Mouse (Mus musculus): ENCODE measurements around the gene Atrip. TPM values are rescaled to one million over a fixed set of nuclear protein-coding genes. Genes with fewer than 3 reads are reported as not detected.

Atrip gene
- polyA plus RNA-seq, 1 experiment = not detected

DNA sequence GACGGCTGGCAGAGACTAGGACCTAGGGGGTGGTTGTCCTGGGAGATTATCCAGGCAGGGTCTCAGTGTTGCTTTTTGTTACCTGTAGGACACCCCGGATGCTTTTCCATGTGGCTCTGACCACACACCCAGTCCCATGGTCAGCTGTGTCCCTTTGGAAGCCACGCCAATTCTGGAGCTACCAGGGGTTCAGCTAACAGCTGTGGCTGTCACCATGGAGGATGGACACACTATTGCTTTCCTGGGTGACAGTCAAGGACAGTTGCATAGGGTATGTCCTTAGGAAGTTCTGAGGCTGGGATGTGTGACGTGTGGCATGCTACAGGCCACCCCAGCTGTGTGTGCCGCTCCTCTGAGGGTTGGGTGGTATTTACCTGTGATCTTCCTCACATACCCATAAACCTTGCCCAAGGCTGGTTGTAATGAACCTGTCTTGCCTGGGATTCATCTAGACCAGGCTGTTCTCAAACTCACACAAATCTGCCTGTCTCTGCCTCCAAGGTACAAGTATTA is 28.1 kb upstream of the Atrip start:
- WGBS = 88% methylated on average over 5 of the region's 5 CpGs
- Histone ChIP-seq H3K27ac (ENCODE audit: insufficient read depth, low read depth, low read length) (no peak overlapping the region), H3K4me1 (ENCODE audit: control insufficient read depth, insufficient read depth, low read length) (peaks cover 22% of the 10 kb centered on the region), H3K4me3 (ENCODE audit: insufficient read depth, low read depth, low read length) (no peak overlapping the region)
- no peak for TF ChIP-seq POLR2A (IDR thresholded peaks at IDR 0.05; ENCODE audit: insufficient read depth, low read depth, low read length)
- TF ChIP-seq CTCF (IDR thresholded peaks at IDR 0.05; ENCODE audit: insufficient read depth, low read depth, low read length) = no peak

DNA sequence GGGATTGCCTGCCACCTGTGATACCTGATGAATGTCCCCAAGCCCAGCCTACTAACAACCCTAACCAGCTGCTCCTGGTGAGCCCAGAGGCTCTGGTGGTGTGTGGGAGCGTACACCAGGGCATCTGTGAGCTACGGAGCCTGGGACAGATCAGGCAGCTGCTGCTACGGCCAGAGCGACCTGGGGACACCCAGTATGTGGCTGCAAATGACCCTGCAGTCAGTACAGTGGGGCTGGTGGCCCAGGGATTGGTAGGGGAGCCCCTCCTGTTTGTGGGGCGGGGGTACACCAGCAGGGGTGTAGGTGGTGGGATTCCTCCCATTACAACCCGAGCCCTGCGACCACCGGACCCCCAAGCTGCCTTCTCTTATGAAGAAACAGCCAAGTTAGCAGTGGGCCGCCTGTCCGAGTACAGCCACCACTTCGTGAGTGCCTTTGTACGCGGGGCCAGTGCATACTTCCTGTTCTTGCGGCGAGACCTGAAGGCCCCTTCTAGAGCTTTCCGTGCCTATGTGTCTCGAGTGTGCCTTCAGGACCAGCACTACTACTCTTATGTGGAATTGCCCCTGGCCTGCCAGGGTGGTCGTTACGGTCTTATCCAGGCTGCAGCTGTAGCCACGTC is 26.5 kb upstream of the Atrip start:
- no peak overlapping the region for H3K27ac ChIP-seq (ENCODE audit: insufficient read depth, low read depth, low read length)
- 83% methylated on average over 20 of the region's 20 CpGs for WGBS

DNA sequence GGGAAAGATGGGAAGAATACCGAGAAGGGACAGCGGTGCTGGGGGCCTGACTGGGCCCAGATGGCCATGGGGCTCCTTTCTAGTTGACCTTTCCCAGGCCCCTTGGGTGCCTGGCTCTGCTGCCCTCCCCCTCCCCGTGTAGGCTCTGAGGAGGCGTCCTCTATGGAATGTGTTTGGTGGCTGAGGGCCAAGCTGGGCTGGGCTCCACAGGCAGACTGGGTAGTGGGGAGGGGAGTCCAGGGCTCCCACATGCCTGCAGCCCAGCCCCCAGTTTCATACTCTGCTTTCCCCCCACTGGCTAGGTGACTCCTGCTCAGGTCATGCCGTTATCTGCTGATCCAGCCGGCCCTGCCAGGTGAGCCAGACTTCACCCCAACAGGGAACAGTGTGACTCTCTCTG is 25.0 kb upstream of the Atrip start:
- H3K4me3 ChIP-seq (ENCODE audit: insufficient read depth, low read depth, low read length) = no peak overlapping the region
- no peak overlapping the region for H3K27ac ChIP-seq (ENCODE audit: insufficient read depth, low read depth, low read length)
- no peak for TF ChIP-seq CTCF (IDR thresholded peaks at IDR 0.05; ENCODE audit: insufficient read depth, low read depth, low read length)
- no peak for TF ChIP-seq POLR2A (IDR thresholded peaks at IDR 0.05; ENCODE audit: insufficient read depth, low read depth, low read length)
- WGBS = 37% methylated on average over 6 of the region's 6 CpGs
- peaks cover 35% of the 10 kb centered on the region for H3K4me1 ChIP-seq (ENCODE audit: control insufficient read depth, insufficient read depth, low read length)

More for the DNA sequence above, 26.5 kb upstream of the Atrip start:
- no peak for TF ChIP-seq POLR2A (IDR thresholded peaks at IDR 0.05; ENCODE audit: insufficient read depth, low read depth, low read length)
- no peak for TF ChIP-seq CTCF (IDR thresholded peaks at IDR 0.05; ENCODE audit: insufficient read depth, low read depth, low read length)
- H3K4me3 ChIP-seq (ENCODE audit: insufficient read depth, low read depth, low read length) = no peak overlapping the region
- peaks cover 32% of the 10 kb centered on the region for H3K4me1 ChIP-seq (ENCODE audit: control insufficient read depth, insufficient read depth, low read length)

DNA sequence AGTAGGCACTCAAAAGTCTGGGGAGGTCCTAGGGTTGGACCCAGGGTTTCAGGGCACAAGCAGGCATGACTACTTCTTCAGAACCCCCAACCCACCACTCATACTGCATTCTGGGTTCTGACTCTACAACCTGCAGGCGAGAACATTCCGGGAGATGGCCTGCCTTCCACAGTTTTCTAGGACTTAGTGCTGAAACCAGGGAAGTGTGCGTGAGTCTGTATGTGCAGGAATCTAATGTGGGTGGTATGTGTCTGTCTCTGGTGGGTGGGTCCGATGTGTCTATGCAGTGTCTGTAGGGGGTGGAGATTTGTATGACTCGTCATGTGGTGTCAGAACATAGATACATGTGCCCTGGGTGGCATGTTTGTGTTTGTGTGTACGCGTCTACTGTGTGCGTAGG is 24.4 kb upstream of the Atrip start:
- peaks cover 35% of the 10 kb centered on the region for H3K4me1 ChIP-seq (ENCODE audit: control insufficient read depth, insufficient read depth, low read length)
- H3K4me3 ChIP-seq (ENCODE audit: insufficient read depth, low read depth, low read length) = 0 out of 2 replicates have a peak overlapping the region, but pooled peaks have one; percentile 17
- H3K27ac ChIP-seq (ENCODE audit: insufficient read depth, low read depth, low read length) = peak overlapping the region; percentile 80
- 70% methylated on average over 8 of the region's 8 CpGs for WGBS
- TF ChIP-seq POLR2A (IDR thresholded peaks at IDR 0.05; ENCODE audit: insufficient read depth, low read depth, low read length) (no peak), CTCF (IDR thresholded peaks at IDR 0.05; ENCODE audit: insufficient read depth, low read depth, low read length) (no peak)

- Histone ChIP-seq H3K27ac (ENCODE audit: insufficient read depth, low read depth, low read length) (peak overlapping the region; percentile 80), H3K4me3 (ENCODE audit: insufficient read depth, low read depth, low read length) (no peak overlapping the region)
- 23% methylated on average over 5 of the region's 5 CpGs for WGBS
Measured at GRCm38 (mm10) chr9:109097831-109098230, 23.9 kb upstream of the Atrip start.

GRCm38 (mm10) chr9:109097291-109097690 is 23.4 kb upstream of the Atrip start:
- WGBS = 46% methylated on average over 6 of the region's 6 CpGs
- no peak for TF ChIP-seq POLR2A (IDR thresholded peaks at IDR 0.05; ENCODE audit: insufficient read depth, low read depth, low read length)
- no peak for TF ChIP-seq CTCF (IDR thresholded peaks at IDR 0.05; ENCODE audit: insufficient read depth, low read depth, low read length)

More at GRCm38 (mm10) chr9:109097831-109098230, 23.9 kb upstream of the Atrip start:
- TF ChIP-seq CTCF (IDR thresholded peaks at IDR 0.05; ENCODE audit: insufficient read depth, low read depth, low read length) = no peak
- TF ChIP-seq POLR2A (IDR thresholded peaks at IDR 0.05; ENCODE audit: insufficient read depth, low read depth, low read length) = no peak
- peaks cover 35% of the 10 kb centered on the region for H3K4me1 ChIP-seq (ENCODE audit: control insufficient read depth, insufficient read depth, low read length)

GRCm38 (mm10) chr9:109096856-109097255 is 22.9 kb upstream of the Atrip start:
- WGBS = 39% methylated on average over 6 of the region's 6 CpGs
- TF ChIP-seq CTCF (IDR thresholded peaks at IDR 0.05; ENCODE audit: insufficient read depth, low read depth, low read length) = no peak
- Histone ChIP-seq H3K4me1 (ENCODE audit: control insufficient read depth, insufficient read depth, low read length) (peaks cover 35% of the 10 kb centered on the region), H3K4me3 (ENCODE audit: insufficient read depth, low read depth, low read length) (peak overlapping the region; percentile 90; the same call in 1 of the 2 replicates), H3K27ac (ENCODE audit: insufficient read depth, low read depth, low read length) (peak overlapping the region; percentile 93)

More at GRCm38 (mm10) chr9:109097291-109097690, 23.4 kb upstream of the Atrip start:
- 0 out of 2 replicates have a peak overlapping the region, but pooled peaks have one; percentile 90 for H3K4me3 ChIP-seq (ENCODE audit: insufficient read depth, low read depth, low read length)
- peak overlapping the region; percentile 93 for H3K27ac ChIP-seq (ENCODE audit: insufficient read depth, low read depth, low read length)
- peaks cover 35% of the 10 kb centered on the region for H3K4me1 ChIP-seq (ENCODE audit: control insufficient read depth, insufficient read depth, low read length)

GRCm38 (mm10) chr9:109096251-109096661 is 22.3 kb upstream of the Atrip start:
- TF ChIP-seq POLR2A (IDR thresholded peaks at IDR 0.05; ENCODE audit: insufficient read depth, low read depth, low read length) = no peak
- TF ChIP-seq CTCF (IDR thresholded peaks at IDR 0.05; ENCODE audit: insufficient read depth, low read depth, low read length) = no peak
- WGBS = 25% methylated on average over 9 of the region's 9 CpGs
- Histone ChIP-seq H3K27ac (ENCODE audit: insufficient read depth, low read depth, low read length) (peak overlapping the region; percentile 93), H3K4me1 (ENCODE audit: control insufficient read depth, insufficient read depth, low read length) (peaks cover 35% of the 10 kb centered on the region), H3K4me3 (ENCODE audit: insufficient read depth, low read depth, low read length) (peak overlapping the region; percentile 90)

GRCm38 (mm10) chr9:109095137-109095982 is 21.4 kb upstream of the Atrip start, which contains the start of gene Plxnb1:
Gene Plxnb1 (plus strand): TSS chr9:109095389.
- Histone ChIP-seq H3K4me1 (ENCODE audit: control insufficient read depth, insufficient read depth, low read length) (peaks cover 35% of the 10 kb centered on the region), H3K27ac (ENCODE audit: insufficient read depth, low read depth, low read length) (peak within 1 kb of the TSS; percentile 93), H3K4me3 (ENCODE audit: insufficient read depth, low read depth, low read length) (peak within 1 kb of the TSS; percentile 90)
- TF ChIP-seq POLR2A (IDR thresholded peaks at IDR 0.05; ENCODE audit: insufficient read depth, low read depth, low read length) = peak; percentile 30
- no peak for TF ChIP-seq CTCF (IDR thresholded peaks at IDR 0.05; ENCODE audit: insufficient read depth, low read depth, low read length)
- WGBS = under 1% methylated on average over 102 of the region's 102 CpGs
